Mouse (Mus musculus): ENCODE measurements around the gene Rnf13.
"Not testable (repeated sequence)": the region's sequence is repeated elsewhere in the genome, so short reads cannot be mapped to it uniquely, and the experiment has no call there.

Gene Rnf13

GRCm38 (mm10) chr3:57735511-57736370, at the start of gene Rnf13:
Gene Rnf13 (plus strand): TSS chr3:57736062.
- peak; percentile 95 for DNase-seq (ENCODE audit: low read depth, low spot score)

DNA sequence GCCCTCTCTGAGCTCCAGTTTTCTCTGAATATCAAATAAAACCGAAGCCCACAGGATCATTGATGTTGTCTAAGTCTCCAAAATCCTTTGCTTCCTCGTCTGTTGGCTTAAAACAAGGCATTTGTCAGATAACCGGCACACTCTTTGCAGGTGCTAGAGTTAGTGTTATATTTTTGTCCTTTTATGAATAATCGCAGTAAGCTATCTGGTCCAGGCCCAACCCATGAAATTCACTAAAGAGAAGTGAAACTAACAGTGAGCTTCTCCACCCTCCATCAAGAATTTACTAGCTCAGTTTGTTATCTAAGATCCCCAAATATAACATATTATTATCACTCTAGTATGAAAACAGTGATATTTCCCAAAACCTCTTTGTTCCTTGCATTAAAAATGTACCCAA, 44.1 kb upstream of the Rnf13 start:
- DNase-seq (ENCODE audit: low read depth, low spot score): no peak

GRCm38 (mm10) chr3:57692719-57693118, 43.1 kb upstream of the Rnf13 start, which contains the start of gene Ankub1:
Gene Ankub1 (minus strand): TSS chr3:57692799.
- no peak for DNase-seq (ENCODE audit: low read depth, low spot score)

DNA sequence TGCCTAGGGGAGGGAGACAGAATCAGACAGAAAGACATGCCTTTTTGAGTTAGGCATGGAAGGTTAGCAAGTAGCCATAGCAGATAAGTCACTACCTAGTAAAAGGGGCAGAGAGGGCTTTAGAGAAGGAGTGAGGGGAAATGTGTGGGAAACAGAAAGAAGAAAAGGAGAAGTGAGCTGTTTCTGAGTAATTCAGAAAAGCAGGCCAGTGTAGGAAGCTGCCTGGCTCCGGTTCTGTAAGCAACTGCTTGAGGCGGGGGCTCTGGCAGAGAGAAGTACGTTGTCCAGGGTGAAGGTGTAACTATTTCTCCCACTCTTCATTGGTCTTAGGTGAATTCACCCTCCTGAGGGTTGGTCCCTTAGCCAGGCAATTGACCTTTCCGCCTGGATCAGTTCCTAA, 39.6 kb upstream of the Rnf13 start:
- no peak for DNase-seq (ENCODE audit: low read depth, low spot score)

GRCm38 (mm10) chr3:57696779-57697178, 39.1 kb upstream of the Rnf13 start:
- no peak for DNase-seq (ENCODE audit: low read depth, low spot score)

- no peak for DNase-seq (ENCODE audit: low read depth, low spot score)
These were observed 21.7 kb upstream of the Rnf13 start for GRCm38 (mm10) chr3:57714151-57714550.

DNA sequence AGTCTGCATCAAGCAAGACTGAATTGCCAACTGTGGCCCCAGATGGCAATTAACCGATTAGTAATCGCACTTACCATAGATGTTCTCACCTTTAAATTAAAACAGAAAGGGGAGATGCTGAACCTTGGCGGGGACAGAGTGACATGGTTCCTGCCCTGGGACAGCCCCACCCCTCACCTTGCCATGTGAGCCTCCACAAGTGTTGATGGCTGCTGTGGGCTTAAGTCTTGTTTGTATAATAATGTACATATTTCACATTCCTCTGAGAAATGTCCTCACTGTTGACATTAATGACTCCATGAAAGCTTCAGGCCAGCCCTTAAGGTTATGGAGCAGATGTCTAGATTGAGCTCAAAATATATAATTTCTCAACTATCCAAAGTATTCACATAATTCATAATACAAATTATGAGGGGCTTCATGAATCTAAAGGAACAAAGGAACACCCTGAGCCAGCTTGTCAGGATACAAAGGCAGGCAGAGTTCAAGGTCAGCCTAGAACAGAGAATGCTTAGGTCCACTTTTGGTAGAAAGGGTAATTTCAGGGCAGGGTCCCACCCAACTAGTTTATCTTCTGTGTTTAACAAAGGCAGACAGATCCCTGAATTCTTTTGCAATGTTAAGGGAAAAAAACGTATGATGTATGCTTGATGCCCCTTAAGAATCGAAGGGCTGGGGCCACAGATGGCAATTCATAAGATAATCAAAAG, 3.5 kb upstream of the Rnf13 start:
- no peak for DNase-seq (ENCODE audit: low read depth, low spot score)

- DNase-seq (ENCODE audit: low read depth, low spot score): peak; percentile 19
These were observed 695 bp downstream of the Rnf13 start for GRCm38 (mm10) chr3:57736419-57737095.

DNA sequence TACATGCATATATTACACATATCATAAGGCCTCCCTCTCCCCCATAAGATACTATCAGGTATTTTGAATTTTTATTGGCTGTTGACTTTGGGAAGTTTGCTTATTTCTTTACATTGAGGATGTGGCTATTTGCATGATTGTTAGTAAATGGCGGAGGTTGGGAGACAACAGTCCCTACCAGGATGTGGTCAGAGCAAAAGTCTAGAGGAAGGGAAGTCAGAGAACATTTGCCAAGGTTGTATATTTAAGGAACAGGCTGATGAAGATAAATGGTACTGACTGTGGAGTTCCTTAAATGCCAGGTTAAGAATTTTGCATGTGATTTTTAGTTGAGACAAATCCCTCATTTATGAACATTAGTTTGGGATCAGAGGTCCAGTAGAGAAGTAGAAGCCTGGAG, 4.0 kb downstream of the Rnf13 start:
- DNase-seq (ENCODE audit: low read depth, low spot score): no peak

DNA sequence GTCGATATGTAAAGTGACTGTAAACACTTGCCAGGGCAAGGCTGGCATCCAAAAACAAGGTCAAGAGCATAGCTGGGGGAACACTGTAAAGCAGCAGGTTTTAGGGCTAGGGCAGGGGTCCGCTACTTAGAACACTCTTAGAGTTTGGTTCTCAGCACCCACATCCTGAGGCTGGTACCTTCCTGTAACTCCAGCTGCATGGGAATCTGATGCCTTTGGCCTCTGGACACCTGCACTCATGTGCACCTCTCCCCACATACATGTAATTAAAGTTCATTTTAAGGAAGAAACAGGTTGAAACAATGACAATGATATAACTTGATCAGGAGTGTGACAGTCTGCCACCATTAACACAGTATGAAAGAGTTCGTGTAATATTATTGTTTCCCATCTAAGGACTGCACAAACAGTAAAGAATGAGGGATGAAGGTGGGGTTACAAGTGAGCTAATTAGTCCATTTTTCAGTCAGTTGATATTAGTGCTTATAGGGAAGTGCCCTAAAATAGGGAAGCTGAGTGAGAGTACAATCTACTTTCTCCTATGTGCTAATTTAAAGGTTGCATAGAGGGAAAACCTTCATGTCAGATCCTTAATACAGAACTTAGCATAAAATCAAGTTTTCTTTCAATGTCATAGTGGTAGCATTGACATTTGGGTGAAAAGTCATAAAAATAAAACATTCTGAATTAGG, 12.9 kb downstream of the Rnf13 start:
- no peak for DNase-seq (ENCODE audit: low read depth, low spot score)

DNA sequence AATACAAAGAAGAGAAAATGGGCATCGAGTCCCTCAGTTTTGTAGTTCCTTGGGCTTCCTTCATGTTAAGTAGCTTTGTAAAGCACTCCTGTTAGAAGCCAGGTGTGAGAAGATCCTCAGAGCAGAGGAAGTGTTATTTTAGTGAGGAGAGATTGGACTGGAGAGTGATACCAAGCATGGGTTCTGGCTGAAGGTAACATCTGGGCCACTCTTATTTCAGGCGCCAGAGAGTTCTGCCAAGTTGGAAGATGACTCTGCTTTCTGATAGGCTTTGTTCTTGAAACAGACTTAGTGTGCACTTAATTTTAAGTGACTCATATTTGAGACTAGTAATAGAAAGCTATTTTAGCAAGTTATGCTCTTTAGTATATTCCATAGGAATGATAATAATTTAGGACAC, 41.1 kb downstream of the Rnf13 start:
- no peak for DNase-seq (ENCODE audit: low read depth, low spot score)

DNA sequence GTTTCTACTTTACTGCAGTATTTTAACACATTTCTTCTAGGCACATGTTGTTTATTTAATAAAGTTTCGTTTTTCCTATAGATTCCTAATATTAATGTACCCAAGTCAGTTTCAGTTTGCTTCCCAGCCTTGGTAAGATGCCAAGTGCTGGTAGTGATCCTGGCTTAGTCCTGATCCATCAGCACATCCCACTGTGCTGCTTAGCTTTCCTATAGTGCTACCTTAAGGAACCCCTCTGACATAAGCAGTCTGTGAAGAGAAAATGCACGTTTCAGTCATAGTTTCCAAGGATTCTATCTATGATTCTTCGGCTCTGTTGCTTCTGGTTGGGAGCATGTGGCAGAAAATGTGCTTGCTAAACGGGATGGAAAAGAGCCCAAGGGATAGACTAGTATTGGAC, 52.6 kb downstream of the Rnf13 start:
- no peak for DNase-seq (ENCODE audit: low read depth, low spot score)

GRCm38 (mm10) chr3:57789005-57789962, 53.4 kb downstream of the Rnf13 start:
- DNase-seq (ENCODE audit: low read depth, low spot score): no peak

DNA sequence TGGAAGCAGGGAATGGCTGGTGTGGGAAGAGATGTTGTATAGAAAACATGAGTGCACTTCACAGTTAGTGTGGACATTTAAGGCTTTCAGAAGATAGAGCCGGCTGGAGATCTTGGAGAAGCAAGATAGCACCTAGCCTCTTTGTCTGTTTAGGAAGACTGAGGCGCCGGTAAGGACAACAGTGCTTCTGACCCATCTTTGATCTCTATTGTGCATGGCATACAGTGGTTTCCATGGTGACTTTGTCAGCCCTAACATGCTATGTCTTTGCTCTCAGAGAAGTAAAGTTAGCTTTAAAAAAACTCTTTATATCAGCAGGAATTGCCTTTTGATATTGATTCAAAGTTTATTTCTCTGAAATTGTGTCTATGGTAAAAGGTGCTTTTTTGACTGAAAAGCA, 55.2 kb downstream of the Rnf13 start:
- DNase-seq (ENCODE audit: low read depth, low spot score): no peak

DNA sequence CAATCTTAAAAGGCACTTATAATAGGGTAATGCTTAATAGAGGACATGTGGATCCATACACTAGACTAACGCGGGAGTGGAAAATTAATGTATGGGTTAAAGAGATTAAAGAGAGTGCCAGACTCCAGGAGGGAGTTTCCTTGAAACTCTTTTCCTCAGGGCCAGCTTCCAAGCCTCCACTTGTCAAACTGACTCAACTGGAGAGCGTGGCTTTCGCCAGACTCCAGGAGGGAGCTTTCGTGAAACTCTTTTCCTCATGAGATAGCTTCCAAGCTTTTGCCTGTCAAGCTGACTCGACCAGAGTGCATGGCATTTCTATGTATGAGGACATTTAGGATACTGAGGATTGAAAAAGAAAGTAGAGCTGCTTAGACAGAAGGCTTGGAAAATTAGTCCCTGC, 59.2 kb downstream of the Rnf13 start:
- not testable (repeated sequence) for DNase-seq (ENCODE audit: low read depth, low spot score)

DNA sequence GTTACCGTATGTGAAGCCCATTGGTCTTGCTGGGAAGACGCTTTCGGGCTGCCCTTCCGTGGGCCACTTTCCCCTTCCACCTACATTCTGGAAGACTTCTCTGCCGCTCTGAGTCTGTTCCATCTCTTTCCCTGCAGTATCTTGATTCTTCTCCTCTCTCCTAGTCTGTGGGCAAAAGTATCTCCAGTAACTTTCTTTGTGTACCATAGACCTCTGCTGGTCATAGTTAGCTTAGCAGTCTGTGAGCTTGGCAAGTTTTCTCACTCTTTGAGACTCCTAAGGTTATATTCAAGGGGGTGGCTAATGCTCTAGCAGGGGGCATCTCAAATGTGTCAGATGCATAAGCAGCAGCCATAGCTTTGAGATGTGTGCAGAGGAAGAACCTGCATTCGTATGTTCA, 79.6 kb downstream of the Rnf13 start:
- no peak for DNase-seq (ENCODE audit: low read depth, low spot score)

- no peak for DNase-seq (ENCODE audit: low read depth, low spot score)
These were observed 90.0 kb downstream of the Rnf13 start for GRCm38 (mm10) chr3:57825866-57826265.

DNA sequence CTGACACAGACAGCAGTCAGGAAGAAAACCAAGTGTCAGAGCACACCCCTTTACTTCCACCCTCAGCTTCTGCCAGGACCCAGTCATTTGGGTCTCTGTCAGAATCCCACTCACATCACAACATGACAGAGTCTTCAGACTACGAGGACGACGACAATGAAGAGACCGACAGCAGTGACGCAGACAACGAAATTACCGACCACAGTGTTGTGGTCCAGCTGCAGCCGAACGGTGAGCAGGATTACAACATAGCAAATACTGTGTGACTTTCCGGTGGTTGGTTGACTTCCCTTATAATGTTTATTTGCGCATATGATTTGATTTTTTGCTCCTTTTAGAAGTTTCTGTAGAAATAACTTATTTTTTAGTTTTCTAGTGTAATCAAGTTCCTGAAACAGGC, 97.7 kb downstream of the Rnf13 start:
- DNase-seq (ENCODE audit: low read depth, low spot score): no peak

GRCm38 (mm10) chr3:57836911-57837310, 101.0 kb downstream of the Rnf13 start:
- DNase-seq (ENCODE audit: low read depth, low spot score): no peak

GRCm38 (mm10) chr3:57843775-57844174, 107.9 kb downstream of the Rnf13 start:
- peak; percentile 40 for DNase-seq (ENCODE audit: low read depth, low spot score)
